Mouse (Mus musculus): Measurements from ENCODE around the gene Rel. TPM values are rescaled to one million over a fixed set of nuclear protein-coding genes. Genes with fewer than 3 reads are reported as not detected.

Rel gene
- total RNA-seq, 2 experiments from 2014 or later, result 2.2 to 2.5 TPM

Other genes starting within 250 kb of the Rel start
- gene 1700093K21Rik, start 249.8 kb downstream of the Rel start, total RNA-seq (2021), result not detected
- 10 to 100 TPM; 11.7 to 13.2 TPM for gene 0610010F05Rik, start 137.3 kb downstream of the Rel start, total RNA-seq (2021)
- gene Pus10, start 105.3 kb downstream of the Rel start, total RNA-seq (2021), result 10 to 100 TPM; 11.0 to 13.9 TPM
- gene Pex13, start 105.0 kb downstream of the Rel start, total RNA-seq (2021), result 10 to 100 TPM; 15.3 to 19.2 TPM
- 1 to 10 TPM; 3.5 to 4.6 TPM for gene Papolg, start 124.3 kb upstream of the Rel start, total RNA-seq (2021)

Data from gastrocnemius, postnatal 25 days (tissue).